8 mouse cellular contexts compared by ENCODE assay signal in genomic region chr5:84415961-84416821, GRCm38 (mm10). TPM values are rescaled to one million over a fixed set of nuclear protein-coding genes. Genes with fewer than 3 reads are reported as not detected.
DNase-seq lines count a peak whose midpoint lies in the region; ATAC-seq lines count a peak whose summit lies in the region.

No protein-coding gene starts in this region.

- H3K27me3 ChIP-seq in liver, embryonic 11.5 days (replicated peaks; ENCODE audit: control insufficient read depth, insufficient read depth, low read length), result peaks cover 29% of the 10 kb centered on the region
- peaks cover 40% of the 10 kb centered on the region for H3K27me3 ChIP-seq in limb, embryonic 13.5 days

- peak overlapping the region; percentile 45 for H3K4me3 ChIP-seq in liver, embryonic 11.5 days (ENCODE audit: low read depth, low read length)
- peak overlapping the region; percentile 62 for H3K4me3 ChIP-seq in limb, embryonic 13.5 days

- WGBS in liver, embryonic 11.5 days, result under 1% methylated on average over 45 of the region's 45 CpGs
- under 1% methylated on average over 44 of the region's 45 CpGs for WGBS in limb, embryonic 13.5 days

- no peaks in the 10 kb centered on the region for H3K36me3 ChIP-seq in liver, embryonic 11.5 days (ENCODE audit: control insufficient read depth, insufficient read depth, low read length)
- no peaks in the 10 kb centered on the region for H3K36me3 ChIP-seq in limb, embryonic 13.5 days

- no peak overlapping the region for H3K27ac ChIP-seq in liver, embryonic 11.5 days (ENCODE audit: low read depth, low read length)
- H3K27ac ChIP-seq in limb, embryonic 13.5 days, result no peak overlapping the region

- no peaks in the 10 kb centered on the region for H3K4me1 ChIP-seq in liver, embryonic 11.5 days (replicated peaks; ENCODE audit: control insufficient read depth, insufficient read depth, low read length)
- peaks cover 16% of the 10 kb centered on the region for H3K4me1 ChIP-seq in limb, embryonic 13.5 days

- peak; percentile 39 for DNase-seq in liver, embryonic 11.5 days (ENCODE audit: low spot score)
- DNase-seq in liver (no peak), MN1 (ENCODE audit: low spot score) (no peak)
- DNase-seq in embryo, embryonic 9.5 days (ENCODE audit: extremely low spot score), result peak; percentile 50
- peak; percentile 59 for DNase-seq in right cerebral cortex, adult 18-20 months
- DNase-seq in thymus, postnatal 0 days (ENCODE audit: low spot score), result no peak

- no peaks in the 10 kb centered on the region for H3K9me3 ChIP-seq in liver, embryonic 11.5 days (ENCODE audit: control insufficient read depth, low read length)
- H3K9me3 ChIP-seq in limb, embryonic 13.5 days, result no peaks in the 10 kb centered on the region

- H3K4me2 ChIP-seq in liver, embryonic 11.5 days, result peak overlapping the region; percentile 70
- H3K4me2 ChIP-seq in limb, embryonic 13.5 days (replicated peaks), result peak overlapping the region; percentile 96

- ATAC-seq in liver, embryonic 11.5 days (replicated peaks; ENCODE audit: low FRiP score), result no peak
- peak; percentile 25 to 33; a peak in 3 of 4 replicates for ATAC-seq in hematopoietic stem cell, adult 5-6 weeks (replicated peaks in 1 of 2; ENCODE audit: insufficient read depth in 1 of 2, low FRiP score in 2 of 2, low TSS enrichment in 1 of 2, low read depth in 1 of 2, poor library complexity in 2 of 2, severe bottlenecking in 2 of 2)
- no peak for ATAC-seq in limb, embryonic 13.5 days (ENCODE audit: low FRiP score, low read depth)

- no peak overlapping the region for H3K9ac ChIP-seq in liver, embryonic 11.5 days (ENCODE audit: low read depth, low read length)
- peak overlapping the region; percentile 74 for H3K9ac ChIP-seq in limb, embryonic 13.5 days

RNA-seq across cellular contexts. Expression of gene Epha5, which starts 1.0 kb away (rescaled TPM):
- 0.07 and 0.08 TPM in 2 replicates for polyA plus RNA-seq in liver, embryonic 11.5 days (2014; fragmentation: Nextera tagmentation; extraction: Ambion mirVana)
- total RNA-seq in hematopoietic stem cell, adult 5-6 weeks (2017), result 0.56 TPM in 1 of 2 replicates, not detected in the other
- 7.2 and 8.1 TPM in 2 replicates for polyA plus RNA-seq in limb, embryonic 13.5 days (2015; fragmentation: Nextera tagmentation; extraction: Ambion mirVana)
- polyA plus RNA-seq in thymus, postnatal 0 days (2015; fragmentation: Nextera tagmentation; extraction: Ambion mirVana), result 0.17 and 0.39 TPM in 2 replicates

Comparison
In these comparisons a context has a peak if more than half of its experiments do, and no peak if none do; other contexts are left out.
1. DNase-seq: peak in liver, embryonic 11.5 days (single experiment), embryo, embryonic 9.5 days (single experiment) and right cerebral cortex, adult 18-20 months (single experiment); none in liver (single experiment), MN1 (single experiment) and thymus, postnatal 0 days (single experiment).
2. ATAC-seq: peak in hematopoietic stem cell, adult 5-6 weeks (2 of 2); none in liver, embryonic 11.5 days (single experiment) and limb, embryonic 13.5 days (single experiment).